Mouse (Mus musculus): Measurements from ENCODE around the gene Olfr1371. TPM values are rescaled to one million over a fixed set of nuclear protein-coding genes. Genes with fewer than 3 reads are reported as not detected.

The Olfr1371 gene
- polyA plus RNA-seq, 1 experiment from 2014 or later, result not detected

Other genes with a start within 250 kb of the Olfr1371 start
- 60.6 and 69.0 TPM in 2 replicates for gene Cdkn2aipnl, start 246.3 kb downstream of the Olfr1371 start, polyA plus RNA-seq (2015; fragmentation: Nextera tagmentation; extraction: Ambion mirVana)
- gene Ube2b, start 213.2 kb downstream of the Olfr1371 start, polyA plus RNA-seq (2015; fragmentation: Nextera tagmentation; extraction: Ambion mirVana), result 243 and 292 TPM in 2 replicates
- 9.8 and 10.2 TPM in 2 replicates for gene Cdkl3, start 209.8 kb downstream of the Olfr1371 start, polyA plus RNA-seq (2015; fragmentation: Nextera tagmentation; extraction: Ambion mirVana)
- 62.0 and 67.0 TPM in 2 replicates for gene Ppp2ca, start 115.3 kb downstream of the Olfr1371 start, polyA plus RNA-seq (2015; fragmentation: Nextera tagmentation; extraction: Ambion mirVana)
- not detected in 2 replicates for gene Olfr1373, start 68.5 kb downstream of the Olfr1371 start, polyA plus RNA-seq (2015; fragmentation: Nextera tagmentation; extraction: Ambion mirVana)
- gene Skp1a, start 18.0 kb upstream of the Olfr1371 start, polyA plus RNA-seq (2015; fragmentation: Nextera tagmentation; extraction: Ambion mirVana), result 464 and 512 TPM in 2 replicates
- 5.0 and 36.0 TPM in 2 replicates for gene Tcf7, start 69.0 kb upstream of the Olfr1371 start, polyA plus RNA-seq (2015; fragmentation: Nextera tagmentation; extraction: Ambion mirVana)
- 460 and 484 TPM in 2 replicates for gene Vdac1, start 146.9 kb upstream of the Olfr1371 start, polyA plus RNA-seq (2015; fragmentation: Nextera tagmentation; extraction: Ambion mirVana)
- 165 and 190 TPM in 2 replicates for gene 9530068E07Rik, start 182.4 kb upstream of the Olfr1371 start, polyA plus RNA-seq (2015; fragmentation: Nextera tagmentation; extraction: Ambion mirVana)